Mouse (Mus musculus): ENCODE measurements around the gene Pus10. TPM values are rescaled to one million over a fixed set of nuclear protein-coding genes. Genes with fewer than 3 reads are reported as not detected.
A peak's percentile ranks its signal among the peaks of the same experiment; 100 is the strongest.

Gene Pus10
- polyA plus RNA-seq (2014; fragmentation: Nextera tagmentation; extraction: Ambion mirVana): 28.2 and 32.6 TPM in 2 replicates

DNA sequence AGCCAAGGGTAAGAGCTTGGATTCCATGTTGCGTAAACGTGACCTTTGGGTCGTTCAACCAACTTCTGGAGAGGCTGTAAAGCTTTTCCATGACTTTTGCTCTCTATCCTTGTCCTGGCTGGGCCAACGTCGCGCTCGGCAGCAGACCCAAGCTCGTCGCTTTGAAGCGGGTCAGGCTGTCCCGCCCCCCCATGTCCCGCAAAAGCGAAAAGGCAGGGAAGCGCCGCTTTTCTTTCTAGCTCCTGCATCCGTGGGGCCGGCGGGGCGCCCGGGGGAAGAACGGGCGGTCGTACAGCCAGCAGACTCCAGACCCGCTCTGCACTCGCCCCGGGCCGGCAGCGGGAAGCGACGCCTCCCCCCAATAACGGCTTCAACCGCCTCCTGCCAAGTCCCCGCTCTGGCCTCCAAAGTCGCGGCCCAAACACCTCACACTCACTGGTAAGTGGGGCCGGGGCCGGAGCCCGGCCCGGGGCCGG is at the start of gene Pus10:
Gene Pus10 (plus strand): TSS at position 364 of the 476 bp plus-strand sequence.
- peaks cover 8% of the 10 kb centered on the region; the same call in 1 of the 2 replicates for H3K4me1 ChIP-seq (replicated peaks; ENCODE audit: control insufficient read depth, insufficient read depth, low read length)
- H3K27ac ChIP-seq (ENCODE audit: low read depth, low read length): peak within 1 kb of the TSS; percentile 94
- ATAC-seq (replicated peaks; ENCODE audit: low FRiP score) (peak; percentile 60), DNase-seq (ENCODE audit: low spot score) (no peak)
- no peaks in the 10 kb centered on the region for H3K9me3 ChIP-seq (ENCODE audit: control insufficient read depth, low read length)
- WGBS: under 1% methylated on average over 38 of the region's 40 CpGs
- no peaks in the 10 kb centered on the region for H3K36me3 ChIP-seq (ENCODE audit: control insufficient read depth, insufficient read depth, low read length)
- peak within 1 kb of the TSS; percentile 90 for H3K9ac ChIP-seq (ENCODE audit: low read depth, low read length)
- no peaks in the 10 kb centered on the region for H3K27me3 ChIP-seq (replicated peaks; ENCODE audit: control insufficient read depth, insufficient read depth, low read length)
- H3K4me2 ChIP-seq: peak within 1 kb of the TSS; percentile 79
- H3K4me3 ChIP-seq (ENCODE audit: low read depth, low read length): peak within 1 kb of the TSS; percentile 91

GRCm38 (mm10) chr11:23618995-23619394 is 46.5 kb upstream of the Pus10 start:
- H3K4me1 ChIP-seq (replicated peaks; ENCODE audit: control insufficient read depth, insufficient read depth, low read length): no peaks in the 10 kb centered on the region
- no peak for DNase-seq (ENCODE audit: low spot score)
- H3K9me3 ChIP-seq (ENCODE audit: control insufficient read depth, low read length): no peaks in the 10 kb centered on the region
- 68% methylated on average over 5 of the region's 5 CpGs for WGBS
- no peak for ATAC-seq (replicated peaks; ENCODE audit: low FRiP score)
- no peak overlapping the region for H3K27ac ChIP-seq (ENCODE audit: low read depth, low read length)
- no peak overlapping the region for H3K4me2 ChIP-seq
- H3K4me3 ChIP-seq (ENCODE audit: low read depth, low read length): no peak overlapping the region
- no peaks in the 10 kb centered on the region for H3K36me3 ChIP-seq (ENCODE audit: control insufficient read depth, insufficient read depth, low read length)
- H3K9ac ChIP-seq (ENCODE audit: low read depth, low read length): no peak overlapping the region
- H3K27me3 ChIP-seq (replicated peaks; ENCODE audit: control insufficient read depth, insufficient read depth, low read length): no peaks in the 10 kb centered on the region

- Histone ChIP-seq H3K4me1 (replicated peaks; ENCODE audit: control insufficient read depth, insufficient read depth, low read length) (peaks cover 7% of the 10 kb centered on the region), H3K27ac (ENCODE audit: low read depth, low read length) (no peak overlapping the region), H3K9ac (ENCODE audit: low read depth, low read length) (no peak overlapping the region), H3K9me3 (ENCODE audit: control insufficient read depth, low read length) (no peaks in the 10 kb centered on the region), H3K27me3 (replicated peaks; ENCODE audit: control insufficient read depth, insufficient read depth, low read length) (no peaks in the 10 kb centered on the region), H3K4me2 (no peak overlapping the region), H3K36me3 (ENCODE audit: control insufficient read depth, insufficient read depth, low read length) (peaks cover 2% of the 10 kb centered on the region; the same call in 1 of the 2 replicates), H3K4me3 (ENCODE audit: low read depth, low read length) (no peak overlapping the region)
- no peak for ATAC-seq (replicated peaks; ENCODE audit: low FRiP score)
- DNase-seq (ENCODE audit: low spot score): no peak
These were observed 34.8 kb upstream of the Pus10 start for GRCm38 (mm10) chr11:23630664-23631063.

DNA sequence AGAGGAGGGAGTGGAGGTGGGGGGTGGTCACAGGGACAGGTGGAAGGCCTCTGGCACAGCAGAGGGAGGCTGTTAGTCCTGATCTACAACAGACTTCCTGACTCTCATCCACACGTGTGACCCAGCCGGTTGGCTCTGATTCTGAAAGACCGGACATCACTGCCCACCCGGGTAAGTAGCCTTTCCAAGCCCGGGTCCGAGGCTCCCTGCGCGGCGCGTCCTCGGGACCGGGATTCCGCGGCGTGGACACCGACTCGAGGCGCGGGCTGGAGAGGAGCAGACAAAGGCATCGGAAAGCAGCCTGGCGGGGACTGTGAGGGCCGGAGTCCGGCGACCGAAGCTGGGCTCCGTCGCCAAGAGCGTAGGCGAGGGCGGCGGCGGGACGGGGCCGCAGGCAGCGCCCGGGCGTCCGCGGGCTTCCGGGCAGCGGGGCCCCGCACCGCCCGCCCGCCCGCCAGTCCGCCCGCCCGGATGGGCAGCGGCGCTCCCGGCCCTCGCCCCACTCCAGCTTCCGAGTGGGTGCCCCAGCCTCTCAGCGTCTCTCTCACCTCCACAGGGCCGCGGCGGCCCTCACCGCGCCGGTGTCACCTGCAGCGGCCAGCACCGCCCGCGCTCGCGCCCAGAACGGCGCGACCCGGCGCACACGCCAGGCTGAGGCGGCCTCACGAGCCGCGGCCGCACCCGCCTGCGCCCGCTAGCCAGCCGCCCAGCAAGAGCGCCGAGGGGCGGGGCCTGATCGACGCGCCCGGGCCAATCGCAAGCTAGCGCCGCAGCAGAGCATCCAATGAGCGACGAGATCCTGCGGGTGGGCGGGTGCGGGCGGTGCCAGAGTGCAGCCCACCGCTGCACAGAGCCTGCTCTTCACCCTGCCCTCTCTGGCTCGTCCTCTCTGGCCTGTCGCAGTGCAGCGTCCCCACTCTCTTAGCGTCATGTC is 32.3 kb upstream of the Pus10 start, which contains the start of gene 0610010F05Rik:
Gene 0610010F05Rik (minus strand): TSS at position 695 of the 934 bp plus-strand sequence.
- Histone ChIP-seq H3K4me3 (ENCODE audit: low read depth, low read length) (peak within 1 kb of the TSS; percentile 79), H3K27me3 (replicated peaks; ENCODE audit: control insufficient read depth, insufficient read depth, low read length) (no peaks in the 10 kb centered on the region), H3K4me1 (replicated peaks; ENCODE audit: control insufficient read depth, insufficient read depth, low read length) (peaks cover 7% of the 10 kb centered on the region), H3K4me2 (peak within 1 kb of the TSS; percentile 72), H3K27ac (ENCODE audit: low read depth, low read length) (peak within 1 kb of the TSS; percentile 75), H3K9me3 (ENCODE audit: control insufficient read depth, low read length) (no peaks in the 10 kb centered on the region), H3K9ac (ENCODE audit: low read depth, low read length) (peak within 1 kb of the TSS; percentile 83), H3K36me3 (ENCODE audit: control insufficient read depth, insufficient read depth, low read length) (no peaks in the 10 kb centered on the region)
- ATAC-seq (replicated peaks; ENCODE audit: low FRiP score) (peak; percentile 99), DNase-seq (ENCODE audit: low spot score) (peak; percentile 89)
- whole genome bisulfite sequencing: under 1% methylated on average over 94 of the region's 103 CpGs

DNA sequence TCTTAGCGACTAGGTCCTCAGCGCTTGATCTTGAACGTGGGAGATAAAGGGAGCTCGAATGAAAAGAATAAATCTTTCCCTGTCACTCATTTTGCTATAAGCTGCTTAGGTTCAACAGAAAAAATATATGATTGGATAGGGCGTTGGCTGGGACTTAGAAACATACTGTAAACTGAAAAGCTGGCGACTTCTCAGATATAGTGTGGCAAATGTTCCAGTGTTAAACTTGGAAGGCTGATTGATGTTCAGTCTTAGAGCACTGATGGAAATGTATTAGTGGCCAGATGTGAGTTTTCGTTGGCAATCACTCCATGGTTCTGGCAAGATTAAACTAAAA is 31.6 kb upstream of the Pus10 start:
- Histone ChIP-seq H3K9me3 (ENCODE audit: control insufficient read depth, low read length) (no peaks in the 10 kb centered on the region), H3K4me2 (peak overlapping the region; percentile 72), H3K4me1 (replicated peaks; ENCODE audit: control insufficient read depth, insufficient read depth, low read length) (peaks cover 7% of the 10 kb centered on the region), H3K9ac (ENCODE audit: low read depth, low read length) (no peak overlapping the region), H3K4me3 (ENCODE audit: low read depth, low read length) (peak overlapping the region; percentile 79), H3K27ac (ENCODE audit: low read depth, low read length) (0 out of 2 replicates have a peak overlapping the region, but pooled peaks have one; percentile 75), H3K27me3 (replicated peaks; ENCODE audit: control insufficient read depth, insufficient read depth, low read length) (no peaks in the 10 kb centered on the region), H3K36me3 (ENCODE audit: control insufficient read depth, insufficient read depth, low read length) (no peaks in the 10 kb centered on the region)
- WGBS: 12% methylated on average over 7 of the region's 7 CpGs
- ATAC-seq (replicated peaks; ENCODE audit: low FRiP score): no peak
- DNase-seq (ENCODE audit: low spot score): no peak

GRCm38 (mm10) chr11:23634573-23634972 is 30.9 kb upstream of the Pus10 start:
- no peaks in the 10 kb centered on the region; the same call in 1 of the 2 replicates for H3K36me3 ChIP-seq (ENCODE audit: control insufficient read depth, insufficient read depth, low read length)
- H3K4me3 ChIP-seq (ENCODE audit: low read depth, low read length): no peak overlapping the region
- ATAC-seq (replicated peaks; ENCODE audit: low FRiP score): no peak
- H3K9me3 ChIP-seq (ENCODE audit: control insufficient read depth, low read length): no peaks in the 10 kb centered on the region
- peak overlapping the region; percentile 72 for H3K4me2 ChIP-seq
- peaks cover 7% of the 10 kb centered on the region for H3K4me1 ChIP-seq (replicated peaks; ENCODE audit: control insufficient read depth, insufficient read depth, low read length)
- H3K9ac ChIP-seq (ENCODE audit: low read depth, low read length): no peak overlapping the region
- no peak for DNase-seq (ENCODE audit: low spot score)
- WGBS: 60% methylated on average over 8 of the region's 8 CpGs
- no peaks in the 10 kb centered on the region for H3K27me3 ChIP-seq (replicated peaks; ENCODE audit: control insufficient read depth, insufficient read depth, low read length)
- H3K27ac ChIP-seq (ENCODE audit: low read depth, low read length): no peak overlapping the region

GRCm38 (mm10) chr11:23647431-23647830 is 18.0 kb upstream of the Pus10 start:
- Histone ChIP-seq H3K36me3 (ENCODE audit: control insufficient read depth, insufficient read depth, low read length) (peaks cover 4% of the 10 kb centered on the region; the same call in 1 of the 2 replicates), H3K27me3 (replicated peaks; ENCODE audit: control insufficient read depth, insufficient read depth, low read length) (no peaks in the 10 kb centered on the region), H3K4me1 (replicated peaks; ENCODE audit: control insufficient read depth, insufficient read depth, low read length) (no peaks in the 10 kb centered on the region), H3K27ac (ENCODE audit: low read depth, low read length) (no peak overlapping the region), H3K9me3 (ENCODE audit: control insufficient read depth, low read length) (no peaks in the 10 kb centered on the region), H3K4me3 (ENCODE audit: low read depth, low read length) (no peak overlapping the region), H3K4me2 (no peak overlapping the region), H3K9ac (ENCODE audit: low read depth, low read length) (no peak overlapping the region)
- no peak for DNase-seq (ENCODE audit: low spot score)
- ATAC-seq (replicated peaks; ENCODE audit: low FRiP score): no peak

- H3K4me2 ChIP-seq: no peak overlapping the region
- DNase-seq (ENCODE audit: low spot score) (no peak), ATAC-seq (replicated peaks; ENCODE audit: low FRiP score) (no peak)
- H3K4me3 ChIP-seq (ENCODE audit: low read depth, low read length): no peak overlapping the region
- no peaks in the 10 kb centered on the region for H3K27me3 ChIP-seq (replicated peaks; ENCODE audit: control insufficient read depth, insufficient read depth, low read length)
- 90% methylated on average over 3 of the region's 3 CpGs for WGBS
- no peak overlapping the region for H3K9ac ChIP-seq (ENCODE audit: low read depth, low read length)
- no peaks in the 10 kb centered on the region for H3K9me3 ChIP-seq (ENCODE audit: control insufficient read depth, low read length)
- no peak overlapping the region for H3K27ac ChIP-seq (ENCODE audit: low read depth, low read length)
- peaks cover 4% of the 10 kb centered on the region; the same call in 1 of the 2 replicates for H3K36me3 ChIP-seq (ENCODE audit: control insufficient read depth, insufficient read depth, low read length)
- no peaks in the 10 kb centered on the region for H3K4me1 ChIP-seq (replicated peaks; ENCODE audit: control insufficient read depth, insufficient read depth, low read length)
These were observed 17.6 kb upstream of the Pus10 start for GRCm38 (mm10) chr11:23647835-23648234.
